Comparison of ENCODE assay signal across 1 mouse cellular context in the genomic region with DNA sequence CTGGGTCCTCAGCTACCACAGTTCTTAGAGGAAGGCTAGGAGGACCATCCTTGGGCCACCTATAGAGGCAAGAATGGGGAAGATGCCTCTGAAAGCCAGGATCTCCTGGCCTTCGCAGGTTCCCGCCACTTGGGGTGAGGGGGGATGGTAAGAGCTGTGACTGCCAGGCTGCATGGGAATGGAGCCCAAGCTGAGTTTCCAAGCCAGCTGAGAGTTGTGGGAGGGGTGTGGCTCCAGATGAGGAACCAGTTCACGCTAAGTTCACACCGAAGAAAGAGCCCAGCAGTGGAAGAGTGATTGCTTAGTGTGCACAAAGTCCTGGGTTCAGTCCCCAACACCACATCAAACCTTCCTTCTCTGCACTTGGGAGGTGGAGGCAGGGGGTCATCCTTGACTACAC.
TF ChIP-seq lines count a peak whose summit lies in the region.

No protein-coding gene starts in this region.

TF ChIP-seq in MEL, 35 proteins besides CTCF, POLR2A, EP300 and RAD21 (continued from another document):
- TF ChIP-seq ZMIZ1 (IDR thresholded peaks at IDR 0.05; ENCODE audit: low read depth, low read length) (no peak), CHD2 (IDR thresholded peaks at IDR 0.05; ENCODE audit: low read length) (no peak), ETS1 (IDR thresholded peaks at IDR 0.05; ENCODE audit: low read depth, low read length) (no peak), USF2 (IDR thresholded peaks at IDR 0.05; ENCODE audit: borderline replicate concordance in 1 of 2, insufficient read depth in 1 of 2, low read depth in 1 of 2, low read length in 2 of 2) (no peak), E2F4 (IDR thresholded peaks at IDR 0.05; ENCODE audit: borderline replicate concordance, low read depth, low read length) (no peak), ELF1 (IDR thresholded peaks at IDR 0.05; ENCODE audit: low read depth, low read length) (no peak), CHD1 (IDR thresholded peaks at IDR 0.05; ENCODE audit: low read depth, low read length) (no peak), ZNF384 (IDR thresholded peaks at IDR 0.05; ENCODE audit: low read depth, low read length) (no peak), MAFK (IDR thresholded peaks at IDR 0.05; ENCODE audit: borderline replicate concordance, low read depth, low read length) (no peak), JUND (IDR thresholded peaks at IDR 0.05; ENCODE audit: low read depth, low read length) (no peak), TCF12 (IDR thresholded peaks at IDR 0.05; ENCODE audit: low read depth, low read length) (no peak), TAL1 (IDR thresholded peaks at IDR 0.05; ENCODE audit: low read length) (no peak), MAX (IDR thresholded peaks at IDR 0.05; ENCODE audit: low read length) (no peak), NELFE (IDR thresholded peaks at IDR 0.05; ENCODE audit: low read depth, low read length) (no peak)
TF ChIP-seq in MEL: peak in this region for 0.
